Comparison of ENCODE assay signal across 24 mouse cellular contexts in genomic region chr14:79287251-79287863, GRCm38 (mm10). TPM values are rescaled to one million over a fixed set of nuclear protein-coding genes. Genes with fewer than 3 reads are reported as not detected.
"Had no signal": no experiment of that assay in that cellular context is flagged by ENCODE, and none has a peak within 500 bp of the region (broad histone marks: within the 10 kb centered on the region; RNA-seq: fewer than 3 reads in every experiment).

No protein-coding gene starts in this region.

- H3K27ac ChIP-seq: intestine, embryonic 15.5 days; limb, embryonic 13.5 days; liver, embryonic 14.5 days; midbrain, embryonic 10.5 days; neural tube, embryonic 15.5 days had no signal

- H3K9me3 ChIP-seq: intestine, embryonic 15.5 days; limb, embryonic 13.5 days; neural tube, embryonic 15.5 days had no signal

- DNase-seq: kidney, adult 18-20 months; kidney, postnatal 14 days; left cerebral cortex, postnatal 4 days; lung, embryonic 14.5 days; lung, postnatal 14 days; midbrain, embryonic 14.5 days; right cerebral cortex, adult 18-20 months; right cerebral cortex, postnatal 25 days; thymus, postnatal 14 days had no signal

- H3K9ac ChIP-seq: intestine, embryonic 15.5 days; limb, embryonic 13.5 days; liver, embryonic 14.5 days; lung, embryonic 14.5 days; neural tube, embryonic 15.5 days had no signal

- ATAC-seq: intestine, embryonic 15.5 days had no signal

- H3K36me3 ChIP-seq: intestine, embryonic 15.5 days; midbrain, embryonic 10.5 days; neural tube, embryonic 15.5 days had no signal

- H3K4me3 ChIP-seq: intestine, embryonic 15.5 days; limb, embryonic 13.5 days; midbrain, embryonic 10.5 days; myocyte; neural tube, embryonic 15.5 days had no signal

- H3K4me2 ChIP-seq: intestine, embryonic 15.5 days; limb, embryonic 13.5 days; lung, embryonic 14.5 days; neural tube, embryonic 15.5 days had no signal

- H3K27me3 ChIP-seq: intestine, embryonic 15.5 days; limb, embryonic 13.5 days had no signal

RNA-seq across cellular contexts. Expression of gene Zfp957, which starts 40.2 kb away (rescaled TPM):
- total RNA-seq: layer of hippocampus, adult 8-10 months; layer of hippocampus, postnatal 14 days; left cerebral cortex, adult 18-20 months; left cerebral cortex, postnatal 10 days; left cerebral cortex, postnatal 4 days had no signal
- polyA plus RNA-seq: intestine, embryonic 15.5 days; kidney, embryonic 14.5 days; large intestine, adult 2 months; limb, embryonic 13.5 days; liver, embryonic 14.5 days; lung, embryonic 14.5 days; midbrain, embryonic 10.5 days; midbrain, embryonic 14.5 days; myocyte; neural tube, embryonic 11.5 days; neural tube, embryonic 15.5 days; small intestine, adult 2 months; stomach, embryonic 16.5 days had no signal
